Mouse (Mus musculus) v-Abl transformed pro-B cells (cell line): ENCODE measurements around the gene Fcgr1.
"Not testable (repeated sequence)": the region's sequence is repeated elsewhere in the genome, so short reads cannot be mapped to it uniquely, and the experiment has no call there.

Source experiments
- in situ Hi-C, 2 experiments: fragments of 400-800 bp; cut with MboI; formaldehyde crosslinking; loops; one replicate each; pipeline ENCODE4 v1.15.1; 2025; ENCODE audit not compliant: unreplicated experiment in 2 of 2

The Fcgr1 gene

DNA sequence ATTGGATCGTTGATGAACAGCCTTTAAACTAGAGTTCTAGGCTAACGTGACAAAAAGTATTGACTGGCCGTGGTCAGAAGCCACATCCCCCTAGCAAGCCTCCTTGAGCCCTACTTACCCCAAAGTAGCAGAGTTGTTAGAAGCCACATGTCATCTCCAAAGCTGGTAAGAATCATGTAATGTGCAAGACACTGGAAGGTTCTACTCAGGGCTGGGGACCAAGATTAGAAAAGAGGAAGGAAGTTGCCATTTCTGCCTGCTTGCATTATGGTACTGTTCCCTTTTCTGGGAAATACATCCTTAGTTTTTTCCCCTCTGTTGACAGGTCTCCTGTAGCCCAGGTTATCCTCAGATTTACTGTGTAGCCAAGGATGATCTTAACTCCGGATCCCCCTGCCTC is at the start of gene Fcgr1:
Gene Fcgr1 (minus strand): TSS at position 183 of the 400 bp plus-strand sequence.
- in situ Hi-C loops, result loop anchor here (25.0 kb wide), 1 partner anchor 344 kb away; the partner anchor contains the start of genes Gm42957 (in 2 of the 2), Itga10 (in 2 of the 2), Pex11b (in 2 of the 2) and Rbm8a (in 2 of the 2)

DNA sequence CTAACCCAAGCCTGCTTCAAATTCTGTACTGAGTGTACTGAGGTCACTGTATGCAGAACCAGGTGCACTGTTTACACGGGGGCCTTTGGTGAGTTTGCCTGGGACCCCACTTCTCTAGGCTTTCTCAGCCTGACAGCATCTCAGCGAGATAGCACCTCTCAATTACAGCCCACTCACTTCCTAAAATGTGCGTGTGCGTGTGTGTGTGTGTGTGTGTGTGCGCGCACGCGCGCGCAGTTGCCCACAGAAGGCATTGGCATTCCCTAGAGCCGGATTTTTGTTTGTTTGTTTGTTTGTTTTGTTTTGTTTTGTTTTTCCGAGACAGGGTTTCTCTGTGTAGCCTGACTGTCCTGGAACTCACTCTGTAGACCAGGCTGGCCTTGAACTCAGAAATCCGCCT is 48.9 kb upstream of the Fcgr1 start:
- in situ Hi-C loops, result not testable (repeated sequence)

DNA sequence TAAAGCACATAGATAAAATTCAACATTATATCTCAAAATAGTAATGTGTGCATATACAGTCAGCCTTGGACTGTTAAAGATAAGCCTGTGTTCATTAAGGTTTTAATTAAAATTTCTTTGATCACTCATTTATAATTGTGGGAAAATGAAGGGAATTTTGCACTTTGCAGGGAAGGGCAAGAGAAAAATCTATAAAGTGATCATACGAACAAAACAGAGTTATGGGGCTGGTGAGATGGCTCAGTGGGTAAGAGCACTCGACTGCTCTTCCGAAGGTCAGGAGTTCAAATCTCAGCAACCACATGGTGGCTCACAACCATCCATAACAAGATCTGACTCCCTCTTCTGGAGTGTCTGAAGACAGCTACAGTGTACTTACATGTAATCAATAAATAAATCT is 48.3 kb upstream of the Fcgr1 start:
- in situ Hi-C loops, result not testable (repeated sequence)

DNA sequence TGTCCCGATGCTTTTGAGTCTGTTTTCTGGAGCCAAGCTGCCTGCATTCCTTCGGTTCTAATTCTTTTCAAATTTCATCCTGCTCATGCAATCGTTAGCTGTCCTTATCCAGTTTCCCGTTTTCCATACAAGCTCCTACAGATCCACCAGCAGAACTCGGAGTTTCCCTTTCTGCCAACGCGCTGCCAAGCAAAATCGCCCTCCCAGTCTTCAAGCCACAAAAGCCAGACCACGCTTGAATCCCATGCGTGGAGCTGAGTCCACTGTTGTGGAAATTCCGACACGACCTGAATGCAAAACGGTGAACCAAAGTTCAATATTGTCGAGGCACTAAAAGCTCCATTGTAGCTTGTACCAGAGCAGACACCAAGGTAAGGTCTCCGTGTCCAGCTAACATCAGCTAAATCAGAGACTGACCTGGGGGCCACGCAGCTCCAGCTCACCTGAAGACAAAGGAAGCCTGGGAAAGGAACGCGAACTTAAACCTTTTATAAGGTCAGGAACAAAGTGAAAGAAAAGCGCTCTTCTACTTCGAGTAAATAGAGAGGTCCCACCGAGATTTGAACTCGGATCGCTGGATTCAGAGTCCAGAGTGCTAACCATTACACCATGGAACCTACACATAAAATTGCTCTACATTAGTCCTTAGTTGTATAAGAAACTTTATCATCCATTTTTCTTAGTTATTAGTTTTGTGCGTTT is 47.0 kb upstream of the Fcgr1 start:
- in situ Hi-C loops, result no loop called here

DNA sequence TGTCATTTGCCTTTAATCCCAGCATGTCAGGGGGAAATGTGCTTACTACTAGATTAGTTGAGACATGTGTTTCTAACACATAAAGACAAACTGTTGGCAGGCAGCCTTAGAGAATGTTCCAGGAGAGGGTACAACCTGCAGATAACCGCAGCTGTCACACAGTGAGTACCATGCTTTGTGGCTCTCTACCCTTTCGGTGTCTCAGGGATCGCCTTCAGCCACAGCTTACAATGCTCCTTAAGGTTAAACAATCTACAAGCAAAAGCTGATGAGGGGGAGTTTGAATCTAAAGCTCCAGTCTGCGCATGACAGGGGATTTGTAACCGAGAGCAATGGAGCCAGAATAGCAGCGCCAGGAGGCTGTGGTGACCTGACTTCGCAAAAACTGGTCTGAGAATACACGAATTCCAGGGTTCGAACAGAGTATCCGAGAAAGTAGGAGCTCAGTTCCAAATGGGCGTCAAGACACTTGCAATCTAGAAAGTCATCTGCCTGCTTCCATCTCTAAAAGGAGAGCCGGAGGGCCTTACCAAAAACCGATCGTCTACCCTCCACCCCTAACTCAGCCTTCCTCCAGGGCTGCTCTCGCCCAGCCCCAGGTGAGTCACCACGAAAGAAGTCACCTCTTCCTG is 45.2 kb upstream of the Fcgr1 start:
- in situ Hi-C loops, result no loop called here

DNA sequence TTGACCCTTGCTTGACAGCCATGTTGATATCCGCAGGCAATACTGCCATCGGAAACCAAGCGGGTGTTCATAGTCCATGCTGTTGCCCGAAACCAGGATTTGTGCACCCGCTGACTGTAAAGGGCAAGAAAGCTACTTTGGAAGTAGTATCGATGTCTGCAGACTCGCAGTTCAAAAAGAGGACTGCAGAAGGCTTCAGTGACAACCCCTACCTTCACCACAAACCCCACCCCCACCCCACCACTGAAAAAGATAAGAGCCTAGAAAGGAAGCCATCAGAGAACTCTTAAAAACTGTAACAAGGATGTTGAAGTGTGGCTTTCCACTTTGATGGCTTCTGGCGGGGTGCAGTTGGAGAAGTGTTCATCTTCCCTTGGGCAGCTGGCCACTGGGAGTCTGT is 44.3 kb upstream of the Fcgr1 start:
- in situ Hi-C loops, result no loop called here

DNA sequence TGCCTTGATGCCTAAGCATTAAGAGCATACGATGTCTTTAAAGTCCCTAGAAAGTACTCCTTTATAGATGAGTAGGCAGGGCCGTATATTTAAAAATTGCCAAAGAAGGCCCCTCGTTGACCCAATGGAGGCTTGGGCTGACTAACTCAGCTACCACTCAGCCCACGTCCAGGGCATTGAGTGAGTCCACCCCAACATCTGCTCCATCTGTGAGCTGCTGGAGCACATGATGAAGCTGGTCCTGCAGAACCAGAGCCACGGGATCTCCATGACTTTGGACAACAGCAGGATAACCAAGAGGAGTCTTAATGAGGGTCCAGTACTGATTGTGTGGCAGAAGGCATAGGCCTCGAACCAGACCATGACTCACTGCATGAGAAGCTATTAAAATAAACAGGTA is 43.5 kb upstream of the Fcgr1 start:
- in situ Hi-C loops, result no loop called here

DNA sequence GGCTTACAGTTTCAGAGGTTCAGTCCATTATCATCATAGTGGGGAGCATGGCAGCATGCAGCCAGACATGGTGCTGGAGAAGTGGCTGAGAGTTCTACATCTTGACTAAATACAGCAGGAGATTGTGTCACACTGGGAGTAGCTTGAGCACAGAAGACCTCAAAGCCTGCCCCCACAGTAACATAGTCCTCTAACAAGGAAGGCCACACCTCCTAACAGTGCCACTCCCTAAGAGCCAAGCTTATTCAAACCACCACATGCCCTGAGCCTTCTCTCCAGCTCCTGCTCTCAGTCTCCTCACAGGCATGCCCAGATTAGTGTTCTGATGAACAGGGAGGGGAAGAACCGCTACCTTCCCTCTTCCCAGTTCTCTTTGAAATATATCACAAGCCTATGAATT is 42.9 kb upstream of the Fcgr1 start:
- in situ Hi-C loops, result no loop called here

DNA sequence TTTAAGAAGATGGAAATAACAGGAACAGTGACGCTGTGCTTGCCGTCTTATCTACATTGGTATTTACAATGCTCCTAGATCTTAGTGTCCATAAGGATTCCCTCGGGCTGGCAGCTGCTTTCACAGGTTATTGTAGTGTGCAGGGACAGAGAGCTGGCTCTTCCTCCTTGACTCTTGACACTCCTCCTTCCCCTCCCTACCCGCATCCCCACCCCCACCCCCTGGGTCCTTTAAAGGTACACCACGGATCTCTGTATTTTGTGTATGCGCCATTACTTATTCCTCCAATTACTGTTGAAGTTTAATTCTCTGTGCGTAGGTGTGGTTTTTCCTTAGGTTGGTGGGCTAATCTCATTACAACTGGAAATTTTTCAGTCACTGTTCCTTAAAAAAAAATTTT is 41.8 kb upstream of the Fcgr1 start:
- in situ Hi-C loops, result no loop called here

DNA sequence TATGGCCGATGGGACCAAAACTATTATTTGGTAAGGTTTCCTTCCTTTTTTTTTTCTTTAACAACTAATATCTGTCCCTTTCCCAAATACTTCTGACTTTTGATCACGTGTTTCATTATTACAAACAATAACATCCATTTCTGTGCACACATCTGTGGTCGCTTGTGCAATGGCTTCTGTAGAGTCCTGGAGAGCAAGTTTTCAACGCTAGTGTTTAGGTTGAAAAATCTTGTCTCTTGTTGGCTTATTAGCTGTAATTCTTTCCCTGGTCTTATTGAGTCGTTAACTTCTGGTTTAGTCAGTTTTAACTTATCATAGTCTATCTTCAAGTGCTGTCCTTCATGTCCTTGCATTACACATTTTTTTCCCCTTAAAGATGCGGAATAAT is 41.4 kb upstream of the Fcgr1 start:
- in situ Hi-C loops, result no loop called here

DNA sequence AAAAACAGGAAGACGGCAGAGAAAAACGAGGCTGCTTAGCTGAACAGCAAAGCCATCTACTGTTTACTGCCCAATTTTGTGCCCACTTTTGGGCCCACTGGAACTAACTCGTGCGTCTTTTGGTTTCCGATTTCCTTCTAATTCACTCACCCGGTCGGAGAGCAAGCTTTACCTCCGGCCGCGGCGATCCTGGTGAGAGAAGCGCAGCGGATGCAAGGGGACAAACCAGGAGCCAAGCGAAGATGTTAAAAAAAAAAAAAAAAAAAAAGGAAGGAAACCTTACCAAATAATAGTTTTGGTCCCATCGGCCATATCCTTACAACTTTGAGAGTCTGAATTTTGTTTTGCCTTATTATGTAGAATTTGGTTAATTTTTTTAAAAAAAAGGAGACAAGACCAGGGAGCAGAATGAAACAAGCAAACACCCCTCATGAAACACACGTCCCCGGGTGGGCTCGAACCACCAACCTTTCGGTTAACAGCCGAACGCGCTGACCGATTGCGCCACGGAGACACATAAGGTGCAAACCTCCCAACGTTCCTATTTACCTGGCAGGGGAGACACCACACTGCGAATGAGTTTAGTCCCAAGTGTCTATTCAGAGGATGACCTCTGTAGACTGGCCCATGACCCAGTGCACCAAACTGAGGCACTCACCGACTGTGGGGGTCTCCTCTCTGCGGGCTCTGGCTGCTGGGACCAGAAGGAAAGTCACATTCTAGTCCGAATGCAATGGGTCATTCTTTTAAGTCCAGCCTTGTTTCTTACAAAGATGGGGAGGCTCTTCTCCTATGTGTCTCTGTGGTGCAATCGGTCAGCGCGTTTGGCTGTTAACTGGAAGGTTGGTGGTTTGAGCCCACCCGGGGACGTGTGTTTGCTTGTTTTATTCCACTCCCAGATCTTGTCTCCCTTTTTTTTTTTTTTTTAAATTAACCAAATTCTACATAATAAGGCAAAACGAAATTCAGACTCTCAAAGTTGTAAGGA is 40.7 kb upstream of the Fcgr1 start:
- in situ Hi-C loops, result no loop called here

DNA sequence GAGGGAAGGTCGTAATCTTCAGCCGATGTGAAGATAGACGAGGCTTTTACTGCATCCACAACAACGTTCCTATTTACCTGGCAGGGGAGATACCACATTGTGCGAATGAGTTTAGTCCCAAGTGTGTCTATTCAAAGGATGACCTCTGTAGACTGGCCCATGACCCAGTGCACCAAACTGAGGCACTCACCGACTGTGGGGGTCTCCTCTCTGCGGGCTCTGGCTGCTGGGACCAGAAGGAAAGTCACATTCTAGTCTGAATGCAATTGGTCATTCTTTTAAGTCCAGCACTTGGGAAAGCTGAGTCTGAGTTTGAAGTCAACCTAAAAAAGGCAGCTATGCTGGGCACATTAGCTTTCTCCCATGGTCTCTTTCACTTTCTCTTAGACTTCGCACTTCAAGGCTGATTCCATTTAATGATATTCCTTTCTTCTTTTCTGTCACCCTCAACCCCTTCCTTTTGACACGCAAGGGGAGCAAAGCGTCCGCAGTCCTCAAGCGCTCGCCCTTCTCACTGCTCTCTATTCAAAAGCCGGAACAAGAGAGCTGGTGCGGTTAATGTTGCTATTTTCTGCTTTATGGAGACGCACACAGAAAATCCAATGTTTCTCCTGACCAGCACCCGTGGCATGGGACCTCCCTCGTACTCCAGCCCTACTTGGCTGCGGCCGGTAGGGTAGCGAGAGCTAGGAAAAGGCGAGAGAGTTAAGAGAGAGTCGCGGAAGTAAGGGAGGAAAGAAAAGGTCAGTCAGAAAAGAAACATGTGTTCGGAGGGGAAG is 39.8 kb upstream of the Fcgr1 start:
- in situ Hi-C loops, result no loop called here

DNA sequence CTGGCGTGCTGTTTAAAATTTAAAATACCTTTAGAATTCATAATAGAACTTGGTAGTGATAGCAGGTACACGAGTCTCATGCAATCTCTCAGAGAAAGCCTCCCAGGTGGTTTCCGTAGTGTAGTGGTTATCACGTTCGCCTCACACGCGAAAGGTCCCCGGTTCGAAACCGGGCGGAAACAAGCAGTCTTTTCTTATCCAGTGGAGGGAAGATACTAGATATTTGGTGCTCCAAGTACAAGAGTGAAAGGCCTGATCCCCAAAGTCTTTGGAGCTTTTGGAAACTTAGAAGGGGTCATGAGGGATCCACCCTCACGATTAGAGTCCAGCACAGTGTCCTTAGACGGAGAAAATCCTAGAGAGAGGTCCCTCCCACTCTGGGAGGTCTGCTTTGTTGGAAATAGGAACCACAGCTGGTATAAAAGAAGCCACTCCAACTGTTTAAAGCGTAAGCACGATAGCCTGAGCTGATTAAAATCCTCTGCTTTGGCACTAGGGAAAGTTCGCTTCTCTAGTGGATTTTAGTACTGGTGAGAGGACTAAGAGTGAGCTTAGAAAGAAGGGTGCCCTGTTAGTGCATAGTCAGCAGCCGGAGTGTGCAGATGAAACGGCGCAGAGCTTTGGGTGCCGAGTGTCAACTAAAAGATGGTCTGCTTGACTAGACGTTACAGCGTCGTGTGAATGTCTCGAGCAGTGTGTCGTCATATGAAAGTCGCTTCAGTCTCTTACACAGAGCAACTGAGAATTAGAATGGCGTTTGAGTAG is 39.0 kb upstream of the Fcgr1 start:
- in situ Hi-C loops, result no loop called here

DNA sequence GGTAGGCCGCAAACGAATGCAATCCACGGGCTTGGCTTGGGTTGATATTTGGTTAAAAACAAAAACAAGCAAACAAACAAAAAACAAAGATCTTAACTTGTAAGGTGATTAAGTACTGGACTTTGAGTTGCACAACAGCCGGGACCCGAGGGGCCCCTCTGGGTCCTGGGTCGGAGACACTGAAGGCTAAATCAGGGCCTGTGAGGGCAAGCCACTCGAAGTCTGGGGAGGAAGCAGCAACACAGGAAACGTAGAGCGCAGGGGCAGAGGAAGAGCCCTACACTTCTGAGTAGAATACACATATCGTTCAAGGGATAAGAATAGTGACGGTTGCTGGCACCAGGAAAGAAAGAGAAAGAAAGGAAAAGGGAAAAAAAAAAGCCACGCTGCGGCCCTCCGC is 38.2 kb upstream of the Fcgr1 start:
- in situ Hi-C loops, result no loop called here

DNA sequence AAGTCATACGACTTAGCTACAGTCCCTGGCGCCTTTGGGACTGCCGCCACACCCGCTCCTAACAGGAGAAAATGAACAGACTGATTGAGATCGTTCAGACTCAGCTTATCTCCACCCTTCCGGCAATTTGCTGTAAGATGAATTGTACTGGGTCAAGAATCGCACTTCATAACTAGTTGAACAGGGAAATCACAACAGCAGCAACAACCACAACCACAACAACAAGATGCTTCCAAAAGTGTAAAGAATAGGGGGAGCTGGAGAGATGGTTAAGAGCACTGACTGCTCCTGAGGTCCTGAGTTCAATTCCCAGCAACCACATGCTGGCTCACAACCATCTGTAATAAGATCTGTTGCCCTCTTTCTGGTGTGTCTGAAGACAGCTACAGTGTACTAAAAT is 37.7 kb upstream of the Fcgr1 start:
- in situ Hi-C loops, result no loop called here

DNA sequence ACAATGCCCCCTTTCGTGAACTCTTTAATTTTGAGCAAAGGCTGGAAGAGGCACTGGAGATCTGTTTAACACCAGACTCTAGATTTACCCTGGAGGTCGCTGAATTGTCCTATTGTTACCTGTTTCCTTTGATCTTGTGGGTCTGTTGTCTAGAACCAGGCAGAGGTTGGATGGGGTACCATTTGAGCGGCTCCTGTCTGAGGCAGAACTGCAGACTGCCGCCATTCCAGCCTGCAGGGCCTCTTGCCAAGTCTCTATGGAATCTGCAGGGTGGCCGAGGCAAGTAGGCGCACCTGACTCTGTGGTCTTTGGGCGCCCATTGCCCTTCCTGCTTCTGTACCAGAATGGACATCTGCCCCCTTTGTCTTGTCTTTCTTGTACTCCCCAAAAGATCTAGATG is 36.8 kb upstream of the Fcgr1 start:
- in situ Hi-C loops, result no loop called here

DNA sequence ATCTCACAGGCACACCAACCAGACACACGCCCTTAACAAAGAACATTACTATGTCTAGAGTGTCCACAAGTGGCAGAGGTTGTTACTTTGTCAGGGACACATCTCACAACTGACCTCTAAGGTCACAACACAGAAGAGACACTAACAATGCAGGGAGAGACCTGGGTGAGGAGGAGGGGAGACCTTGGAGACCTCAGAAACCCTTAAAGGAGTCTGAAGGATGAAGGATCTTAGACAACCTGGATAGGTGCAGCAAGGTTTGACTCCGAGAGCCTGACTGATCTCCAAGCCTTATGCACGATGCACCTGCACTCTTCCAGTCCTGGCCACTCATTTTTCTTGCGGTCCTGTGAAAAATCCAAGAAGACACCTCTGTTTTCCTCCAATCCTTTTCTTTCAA is 36.4 kb upstream of the Fcgr1 start:
- in situ Hi-C loops, result no loop called here

DNA sequence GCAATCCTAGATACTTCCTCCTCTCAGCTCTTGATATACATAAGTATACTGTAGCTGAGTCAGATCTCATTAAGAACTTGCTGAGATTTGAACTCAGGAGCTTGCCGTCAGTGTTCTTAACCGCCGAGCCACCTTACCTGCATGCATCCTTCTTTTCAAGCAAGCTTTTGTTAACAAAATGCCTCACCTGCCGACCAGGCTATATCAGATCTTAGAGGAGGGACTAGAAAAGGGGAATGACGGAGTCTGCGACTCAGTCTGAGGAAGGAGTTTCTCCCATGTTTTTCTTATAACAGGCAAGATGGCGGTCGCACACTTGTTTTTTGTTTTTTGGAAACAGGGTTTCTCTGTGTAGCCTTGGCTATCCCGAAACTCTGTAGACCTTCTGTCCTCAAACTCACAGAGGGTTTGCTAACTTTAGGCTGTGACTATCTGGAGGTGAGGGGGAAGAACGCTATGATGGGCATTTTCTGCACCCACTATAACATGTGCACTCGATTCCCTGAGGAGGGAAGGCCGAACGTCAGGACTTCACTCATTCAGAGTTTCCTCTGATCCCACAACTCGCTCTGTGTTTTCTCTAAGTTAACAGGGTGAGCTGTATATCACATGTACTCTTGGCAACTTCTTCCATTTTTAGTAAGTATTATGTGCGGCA is 35.1 kb upstream of the Fcgr1 start:
- in situ Hi-C loops, result loop anchor here (5.0 to 10.0 kb wide), 6 partner anchors 47 to 176 kb away; no protein-coding TSS in a partner anchor

DNA sequence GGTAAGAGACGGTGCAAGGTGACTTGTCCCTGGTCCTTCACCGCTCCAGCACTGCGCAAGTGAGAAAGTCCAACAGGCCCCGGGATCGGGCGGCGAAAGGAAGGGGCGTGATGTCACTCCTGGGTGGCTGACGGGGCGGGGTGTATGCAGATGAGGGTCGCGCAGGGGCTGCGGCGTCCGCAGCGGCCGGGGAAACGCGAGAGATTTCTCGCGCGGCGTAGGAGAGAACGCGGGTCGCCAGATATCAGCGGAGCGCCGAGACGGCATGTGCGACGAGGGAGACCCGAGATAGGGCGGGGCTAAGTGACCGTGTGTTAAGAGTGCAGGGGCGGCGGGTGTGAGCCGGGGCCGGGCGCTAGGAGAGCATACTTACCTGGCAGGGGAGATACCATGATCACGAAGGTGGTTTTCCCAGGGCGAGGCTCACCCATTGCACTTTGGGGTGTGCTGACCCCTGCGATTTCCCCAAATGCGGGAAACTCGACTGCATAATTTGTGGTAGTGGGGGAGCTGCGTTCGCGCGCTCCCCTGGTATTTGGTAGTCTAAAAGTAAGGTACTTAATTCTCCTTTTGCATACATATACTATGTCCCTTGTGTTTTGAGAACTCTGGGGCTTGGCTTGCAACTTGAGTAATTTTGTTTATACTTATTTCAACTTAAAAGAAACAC is 34.4 kb upstream of the Fcgr1 start:
- in situ Hi-C loops, result loop anchor here (5.0 to 10.0 kb wide), 6 partner anchors 46 to 177 kb away; no protein-coding TSS in a partner anchor
